Mouse (Mus musculus): ENCODE results near the gene Hoxb2. TPM values are rescaled to one million over a fixed set of nuclear protein-coding genes. Genes with fewer than 3 reads are reported as not detected.
A peak's percentile ranks its signal among the peaks of the same experiment; 100 is the strongest.

The Hoxb2 gene
- polyA plus RNA-seq, 1 experiment = 4.7 TPM

DNA sequence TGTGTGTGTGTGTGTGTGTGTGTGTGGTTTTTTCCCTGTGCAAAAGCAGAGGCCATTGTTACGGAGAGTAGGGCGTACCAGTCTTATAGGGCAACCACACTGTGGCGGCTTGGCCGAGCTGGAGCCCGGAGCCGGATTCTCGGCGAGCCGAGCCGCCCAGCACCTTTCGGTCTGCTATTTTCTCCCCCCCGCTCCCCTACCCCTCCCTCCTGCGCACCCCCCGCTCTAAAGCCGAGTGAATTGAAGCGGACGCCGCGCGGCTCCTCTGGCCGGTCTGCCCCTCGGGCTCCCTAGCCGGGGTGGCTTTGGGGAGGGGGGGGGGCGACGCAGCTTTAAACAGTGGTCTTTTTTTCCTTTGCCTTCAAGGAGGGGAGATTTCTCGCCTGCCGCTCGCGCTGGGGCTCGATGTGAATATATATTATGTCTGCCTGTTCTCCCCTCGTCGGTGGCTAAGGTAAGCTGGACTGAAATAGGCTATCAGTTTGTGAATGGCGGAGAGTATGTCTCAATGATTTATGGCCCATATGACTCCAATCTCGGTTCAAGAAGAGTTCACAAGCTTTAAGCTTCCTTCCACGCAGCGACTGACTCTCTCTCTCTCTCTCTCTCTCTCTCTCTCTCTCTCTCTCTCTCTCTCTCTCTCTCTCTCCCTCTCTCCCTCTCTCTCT, 9.5 kb upstream of the Hoxb2 start:
- DNase-seq = no peak
- 3% methylated on average over 36 of the region's 36 CpGs for whole genome bisulfite sequencing
- TF ChIP-seq CTCF (IDR thresholded peaks at IDR 0.05; ENCODE audit: borderline replicate concordance, insufficient read depth, low read depth, low read length) = no peak
- no peak for TF ChIP-seq POLR2A (IDR thresholded peaks at IDR 0.05; ENCODE audit: borderline replicate concordance, insufficient read depth, low read length)
- Histone ChIP-seq H3K27me3 (ENCODE audit: control insufficient read depth, insufficient read depth, low read length) (peaks cover 8% of the 10 kb centered on the region; the same call in 1 of the 2 replicates), H3K4me1 (ENCODE audit: control insufficient read depth, insufficient read depth, low read length) (no peaks in the 10 kb centered on the region), H3K27ac (ENCODE audit: insufficient read depth, low read length) (no peak overlapping the region), H3K4me3 (replicated peaks; ENCODE audit: insufficient read depth, low read depth, low read length) (no peak overlapping the region)

DNA sequence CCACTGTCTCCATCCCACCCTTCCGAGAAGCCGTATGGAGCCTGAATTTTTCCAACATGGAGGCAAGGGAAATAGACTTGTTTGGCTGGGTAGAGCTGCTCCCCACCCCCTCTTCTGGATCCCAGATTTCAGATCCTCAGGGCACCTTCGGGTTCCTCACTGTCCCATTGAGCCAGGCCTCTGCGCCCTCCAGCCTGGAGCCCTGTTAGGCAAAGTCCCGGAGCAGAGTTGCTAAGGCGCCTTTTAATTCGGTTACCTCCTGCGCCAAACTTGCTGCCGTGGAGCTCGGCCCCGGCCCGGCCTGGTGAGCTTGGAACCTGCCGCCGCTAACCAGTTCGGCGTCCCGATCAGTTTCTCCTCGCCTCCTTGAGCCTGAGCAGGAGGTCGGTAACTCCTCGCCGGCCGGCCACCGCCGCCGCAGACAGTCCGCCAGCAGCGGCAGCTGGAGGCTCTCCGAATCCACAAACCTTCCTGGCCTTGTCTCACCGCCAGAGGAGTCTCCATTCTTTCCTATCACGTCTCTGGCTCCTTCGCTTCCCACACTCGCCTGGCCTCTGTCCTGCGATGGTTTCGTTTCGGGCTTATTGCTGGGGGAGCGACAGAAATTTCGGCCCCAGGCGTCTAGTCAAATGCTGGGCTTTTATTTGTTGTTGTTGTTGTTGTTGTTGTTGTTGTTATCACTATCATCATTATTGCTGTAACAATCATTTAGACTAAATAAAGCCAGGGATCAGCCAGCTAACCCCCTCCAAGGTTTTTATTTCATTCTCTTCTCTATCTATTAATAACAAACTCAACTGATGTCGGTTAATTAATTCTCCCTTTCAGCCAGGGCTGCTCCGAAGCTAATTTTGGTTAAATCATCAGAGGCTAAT, 8.4 kb upstream of the Hoxb2 start:
- no peaks in the 10 kb centered on the region for H3K4me1 ChIP-seq (ENCODE audit: control insufficient read depth, insufficient read depth, low read length)
- WGBS = 3% methylated on average over 40 of the region's 40 CpGs
- no peak overlapping the region; the same call in 1 of the 2 replicates for H3K27ac ChIP-seq (ENCODE audit: insufficient read depth, low read length)
- TF ChIP-seq CTCF (IDR thresholded peaks at IDR 0.05; ENCODE audit: borderline replicate concordance, insufficient read depth, low read depth, low read length) (no peak), POLR2A (IDR thresholded peaks at IDR 0.05; ENCODE audit: borderline replicate concordance, insufficient read depth, low read length) (no peak)
- peak in 1 of 2 experiments; percentile 17 for DNase-seq
- peaks cover 11% of the 10 kb centered on the region; the same call in 1 of the 2 replicates for H3K27me3 ChIP-seq (ENCODE audit: control insufficient read depth, insufficient read depth, low read length)
- no peak overlapping the region for H3K4me3 ChIP-seq (replicated peaks; ENCODE audit: insufficient read depth, low read depth, low read length)

DNA sequence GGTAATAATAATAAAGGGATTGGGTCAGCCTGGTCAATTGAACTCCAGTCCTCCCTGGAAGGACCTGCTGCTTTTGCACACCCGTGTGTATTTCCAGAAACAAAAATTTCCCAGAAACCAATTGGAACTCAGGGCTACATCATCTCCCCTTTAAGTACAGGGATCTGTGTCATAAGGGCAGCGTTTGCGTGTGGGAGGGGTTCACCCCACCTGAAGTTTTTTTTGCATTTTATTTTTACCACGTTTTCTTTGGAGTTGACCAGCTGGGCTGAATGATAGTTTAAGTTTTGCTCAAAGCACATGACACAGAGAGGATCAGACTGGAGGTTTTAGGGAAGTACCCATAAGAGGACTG, 7.8 kb upstream of the Hoxb2 start:
- Histone ChIP-seq H3K4me1 (ENCODE audit: control insufficient read depth, insufficient read depth, low read length) (no peaks in the 10 kb centered on the region), H3K4me3 (replicated peaks; ENCODE audit: insufficient read depth, low read depth, low read length) (no peak overlapping the region), H3K27me3 (ENCODE audit: control insufficient read depth, insufficient read depth, low read length) (peaks cover 11% of the 10 kb centered on the region; the same call in 1 of the 2 replicates), H3K27ac (ENCODE audit: insufficient read depth, low read length) (no peak overlapping the region)
- no peak for DNase-seq
- WGBS = 3% methylated on average over 4 of the region's 4 CpGs
- TF ChIP-seq POLR2A (IDR thresholded peaks at IDR 0.05; ENCODE audit: borderline replicate concordance, insufficient read depth, low read length) (no peak), CTCF (IDR thresholded peaks at IDR 0.05; ENCODE audit: borderline replicate concordance, insufficient read depth, low read depth, low read length) (no peak)

DNA sequence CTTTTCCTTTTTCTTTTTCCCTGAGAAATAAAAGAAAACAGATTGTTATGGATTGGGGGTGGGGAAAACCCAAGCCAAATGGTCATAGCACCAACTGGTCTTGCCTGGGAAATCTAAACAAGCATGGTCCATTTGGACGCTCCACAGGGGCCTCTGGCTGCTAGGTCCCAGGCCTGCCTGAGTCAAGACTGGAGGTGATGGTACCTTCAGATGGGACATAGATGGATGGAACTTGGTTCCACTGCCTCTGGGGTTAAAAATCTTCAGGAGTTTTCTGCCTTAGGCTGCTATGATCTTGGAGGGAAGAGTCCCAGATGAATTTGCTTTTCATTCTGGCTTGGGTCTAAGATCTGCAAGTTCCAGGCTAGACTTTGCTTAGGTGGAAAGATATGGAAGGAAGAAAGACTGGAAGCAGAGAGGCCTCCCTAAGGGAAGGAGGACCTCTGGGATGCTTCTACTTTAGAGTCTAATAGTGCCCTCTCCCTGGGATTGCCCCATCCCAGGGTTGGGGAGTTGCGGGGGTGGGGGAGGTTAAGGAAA, 7.0 kb upstream of the Hoxb2 start:
- H3K27ac ChIP-seq (ENCODE audit: insufficient read depth, low read length) = no peak overlapping the region

DNA sequence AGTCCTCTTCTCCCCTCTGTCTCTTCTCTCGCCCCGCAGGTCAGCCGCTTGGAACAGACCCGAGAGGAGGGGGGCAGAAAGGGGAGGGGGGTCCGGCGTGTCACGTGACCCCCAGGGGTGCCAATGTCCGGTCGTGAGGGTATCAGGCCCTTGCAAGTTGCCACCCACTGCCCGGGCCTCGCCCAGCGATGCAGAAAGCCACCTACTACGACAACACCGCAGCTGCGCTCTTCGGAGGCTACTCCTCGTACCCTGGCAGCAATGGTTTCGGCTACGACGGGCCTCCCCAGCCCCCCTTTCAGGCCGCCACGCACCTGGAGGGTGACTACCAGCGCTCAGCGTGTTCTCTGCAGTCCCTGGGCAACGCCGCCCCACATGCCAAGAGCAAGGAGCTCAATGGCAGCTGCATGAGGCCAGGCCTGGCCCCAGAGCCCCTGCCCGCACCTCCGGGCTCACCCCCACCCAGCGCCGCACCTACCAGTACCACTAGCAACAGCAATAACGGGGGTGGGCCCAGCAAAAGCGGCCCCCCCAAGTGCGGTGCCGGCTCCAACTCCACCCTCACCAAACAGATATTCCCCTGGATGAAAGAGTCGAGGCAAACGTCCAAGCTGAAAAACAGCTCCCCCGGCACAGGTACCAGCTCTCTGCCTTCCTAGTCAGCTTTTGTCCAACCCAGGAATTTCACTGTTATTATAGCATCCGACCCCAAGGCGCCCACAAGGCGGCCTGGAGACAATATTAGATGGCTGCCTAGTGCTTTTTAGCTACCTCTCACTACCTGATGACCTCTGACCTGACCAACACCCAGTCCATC, 6.1 kb upstream of the Hoxb2 start:
- Histone ChIP-seq H3K4me3 (replicated peaks; ENCODE audit: insufficient read depth, low read depth, low read length) (no peak overlapping the region), H3K27me3 (ENCODE audit: control insufficient read depth, insufficient read depth, low read length) (peaks cover 12% of the 10 kb centered on the region; the same call in 1 of the 2 replicates), H3K4me1 (ENCODE audit: control insufficient read depth, insufficient read depth, low read length) (no peaks in the 10 kb centered on the region), H3K27ac (ENCODE audit: insufficient read depth, low read length) (no peak overlapping the region)
- WGBS = 2% methylated on average over 40 of the region's 40 CpGs
- no peak for TF ChIP-seq POLR2A (IDR thresholded peaks at IDR 0.05; ENCODE audit: borderline replicate concordance, insufficient read depth, low read length)
- no peak for TF ChIP-seq CTCF (IDR thresholded peaks at IDR 0.05; ENCODE audit: borderline replicate concordance, insufficient read depth, low read depth, low read length)
- DNase-seq = no peak

More for the DNA sequence above, 7.0 kb upstream of the Hoxb2 start:
- DNase-seq = no peak
- WGBS = 8% methylated on average over 2 of the region's 2 CpGs
- Histone ChIP-seq H3K4me1 (ENCODE audit: control insufficient read depth, insufficient read depth, low read length) (no peaks in the 10 kb centered on the region), H3K27me3 (ENCODE audit: control insufficient read depth, insufficient read depth, low read length) (peaks cover 12% of the 10 kb centered on the region; the same call in 1 of the 2 replicates), H3K4me3 (replicated peaks; ENCODE audit: insufficient read depth, low read depth, low read length) (no peak overlapping the region)
- no peak for TF ChIP-seq CTCF (IDR thresholded peaks at IDR 0.05; ENCODE audit: borderline replicate concordance, insufficient read depth, low read depth, low read length)
- no peak for TF ChIP-seq POLR2A (IDR thresholded peaks at IDR 0.05; ENCODE audit: borderline replicate concordance, insufficient read depth, low read length)

DNA sequence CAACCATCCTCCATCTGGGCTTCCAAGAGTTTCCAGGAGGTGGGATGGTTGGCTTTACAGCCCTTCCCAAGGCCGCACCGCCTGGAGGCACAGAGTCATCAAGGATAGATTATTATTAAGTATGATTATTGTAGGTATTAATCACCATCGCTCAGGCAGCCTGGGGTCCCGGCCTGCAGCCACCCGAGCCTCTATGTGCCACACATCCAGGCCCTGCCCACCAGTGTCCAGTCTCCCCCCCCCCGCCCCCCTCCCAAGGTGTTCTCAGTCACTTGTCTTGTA, 5.5 kb upstream of the Hoxb2 start:
- no peaks in the 10 kb centered on the region for H3K4me1 ChIP-seq (ENCODE audit: control insufficient read depth, insufficient read depth, low read length)
- WGBS = 5% methylated on average over 6 of the region's 6 CpGs
- no peak overlapping the region for H3K27ac ChIP-seq (ENCODE audit: insufficient read depth, low read length)
- H3K4me3 ChIP-seq (replicated peaks; ENCODE audit: insufficient read depth, low read depth, low read length) = no peak overlapping the region
- H3K27me3 ChIP-seq (ENCODE audit: control insufficient read depth, insufficient read depth, low read length) = peaks cover 12% of the 10 kb centered on the region; the same call in 1 of the 2 replicates
- no peak for TF ChIP-seq CTCF (IDR thresholded peaks at IDR 0.05; ENCODE audit: borderline replicate concordance, insufficient read depth, low read depth, low read length)
- TF ChIP-seq POLR2A (IDR thresholded peaks at IDR 0.05; ENCODE audit: borderline replicate concordance, insufficient read depth, low read length) = no peak
- no peak for DNase-seq

DNA sequence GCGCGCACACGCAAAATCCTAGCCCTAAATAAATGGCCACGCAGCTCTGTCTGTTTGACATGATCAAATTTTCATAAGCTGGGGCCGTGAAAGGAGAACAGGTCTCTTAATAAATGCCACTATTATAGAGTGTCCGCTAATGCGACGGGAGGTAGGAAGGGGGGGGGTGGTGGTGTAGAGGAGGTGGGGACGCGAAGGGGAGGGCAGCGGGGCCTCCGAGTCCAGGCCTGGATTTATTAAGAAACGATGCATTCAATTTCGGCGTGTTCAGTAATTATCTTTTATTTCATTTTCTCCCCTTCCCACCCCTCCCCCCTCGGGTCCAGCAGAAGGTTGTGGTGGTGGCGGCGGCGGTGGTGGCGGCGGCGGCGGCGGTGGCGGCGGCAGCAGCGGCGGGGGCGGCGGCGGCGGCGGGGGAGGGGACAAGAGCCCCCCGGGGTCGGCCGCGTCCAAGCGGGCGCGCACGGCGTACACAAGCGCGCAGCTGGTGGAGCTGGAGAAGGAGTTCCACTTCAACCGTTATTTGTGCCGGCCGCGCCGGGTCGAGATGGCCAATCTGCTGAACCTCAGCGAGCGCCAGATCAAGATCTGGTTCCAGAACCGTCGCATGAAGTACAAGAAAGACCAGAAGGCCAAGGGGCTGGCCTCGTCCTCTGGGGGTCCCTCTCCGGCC, 5.0 kb upstream of the Hoxb2 start:
- 2% methylated on average over 38 of the region's 56 CpGs for WGBS
- no peak overlapping the region for H3K4me3 ChIP-seq (replicated peaks; ENCODE audit: insufficient read depth, low read depth, low read length)
- no peak overlapping the region for H3K27ac ChIP-seq (ENCODE audit: insufficient read depth, low read length)
- H3K4me1 ChIP-seq (ENCODE audit: control insufficient read depth, insufficient read depth, low read length) = no peaks in the 10 kb centered on the region
- no peak for DNase-seq
- TF ChIP-seq POLR2A (IDR thresholded peaks at IDR 0.05; ENCODE audit: borderline replicate concordance, insufficient read depth, low read length) (no peak), CTCF (IDR thresholded peaks at IDR 0.05; ENCODE audit: borderline replicate concordance, insufficient read depth, low read depth, low read length) (no peak)
- H3K27me3 ChIP-seq (ENCODE audit: control insufficient read depth, insufficient read depth, low read length) = peaks cover 12% of the 10 kb centered on the region; the same call in 1 of the 2 replicates

Data from cerebellum, adult 2 months (tissue).